Mouse (Mus musculus) E14TG2a.4 (cell line): ENCODE data around the gene Gm614.

ENCODE experiments used
- H3K27me3 ChIP-seq: 2 replicates; pipeline ENCODE4 v1.6.1; 2014; ENCODE audit warnings: low read length, control low read depth; ENCODE audit not compliant: insufficient read depth
- H3K36me3 ChIP-seq: 2 replicates; pipeline ENCODE4 v1.6.1; 2014; ENCODE audit warnings: low read length, control low read depth; ENCODE audit not compliant: insufficient read depth
- H3K4me1 ChIP-seq: replicated peaks from 2 replicates; pipeline ENCODE4 v1.6.1; 2014; ENCODE audit warnings: low read depth, low read length, control low read depth
- H3K4me3 ChIP-seq: replicated peaks from 2 replicates; pipeline ENCODE4 v1.5.1; 2014; ENCODE audit warnings: mild to moderate bottlenecking, low read length
- H3K9me3 ChIP-seq: 2 replicates; pipeline ENCODE4 v1.6.1; 2014; ENCODE audit warnings: low read length, control low read depth
- CTCF ChIP-seq: conservative IDR thresholded peaks from 2 replicates; pipeline ENCODE4 v1.5.1; 2014; ENCODE audit warnings: low read length
- NANOG ChIP-seq: IDR thresholded peaks from 2 replicates; pipeline ENCODE4 v1.6.1; 2014; ENCODE audit warnings: borderline replicate concordance, low read length, mixed read lengths
- POU5F1 ChIP-seq: IDR thresholded peaks from 2 replicates; pipeline ENCODE4 v1.6.1; 2014; ENCODE audit warnings: low read length, borderline replicate concordance

The Gm614 gene

DNA sequence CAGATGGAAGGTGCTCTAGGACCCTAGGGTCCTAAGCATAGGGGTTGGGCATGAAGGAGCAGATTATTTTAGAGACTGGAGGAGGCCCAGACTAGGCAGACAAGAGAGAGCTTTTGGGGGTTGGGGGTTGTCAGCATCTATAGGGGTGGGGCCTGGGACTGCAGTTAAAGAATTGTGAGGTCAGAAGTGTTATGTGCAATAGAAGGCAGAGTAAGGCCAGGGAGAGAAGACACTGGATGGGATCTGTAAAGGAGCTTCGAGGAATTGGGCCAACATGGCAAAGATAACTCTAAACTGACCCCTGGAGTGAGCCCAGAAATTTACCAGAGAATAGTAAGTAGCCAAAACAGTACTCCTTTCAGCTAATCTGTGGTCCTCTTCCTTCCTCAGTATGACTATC, at the start of gene Gm614:
Gene Gm614 (minus strand): TSS at position 101 of the 400 bp plus-strand sequence.
- TF ChIP-seq POU5F1, result no peak
- TF ChIP-seq CTCF, result no peak
- TF ChIP-seq NANOG, result no peak
- Histone ChIP-seq H3K4me1 (peaks cover 46% of the 10 kb centered on the region), H3K27me3 (no peaks in the 10 kb centered on the region), H3K9me3 (no peaks in the 10 kb centered on the region), H3K36me3 (peaks cover 4% of the 10 kb centered on the region; the same call in 1 of the 2 replicates), H3K4me3 (no peak within 1 kb of the TSS)

DNA sequence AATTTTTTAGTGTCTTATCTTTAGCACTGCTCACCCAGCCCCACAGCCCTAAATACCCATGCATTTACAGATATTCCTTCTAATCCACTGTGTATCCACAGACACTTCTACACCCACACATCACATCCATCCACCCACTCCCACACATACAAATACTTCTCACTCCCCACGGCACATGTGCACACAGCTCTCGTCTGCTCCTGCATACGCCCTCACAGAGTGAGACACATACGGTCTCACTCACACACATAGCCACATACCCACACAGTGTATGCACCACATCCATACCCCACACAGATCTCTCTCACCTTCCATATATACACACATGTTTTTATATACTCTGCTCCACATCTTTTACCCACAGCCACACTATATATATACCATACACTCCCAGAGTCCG, 45.5 kb upstream of the Gm614 start:
- TF ChIP-seq CTCF (no peak), NANOG (no peak), POU5F1 (no peak)
- H3K27me3 ChIP-seq, result peaks cover 4% of the 10 kb centered on the region; the same call in 1 of the 2 replicates
- peaks cover 5% of the 10 kb centered on the region; the same call in 1 of the 2 replicates for H3K4me1 ChIP-seq
- no peaks in the 10 kb centered on the region for H3K9me3 ChIP-seq
- no peaks in the 10 kb centered on the region for H3K36me3 ChIP-seq
- H3K4me3 ChIP-seq, result no peak overlapping the region

DNA sequence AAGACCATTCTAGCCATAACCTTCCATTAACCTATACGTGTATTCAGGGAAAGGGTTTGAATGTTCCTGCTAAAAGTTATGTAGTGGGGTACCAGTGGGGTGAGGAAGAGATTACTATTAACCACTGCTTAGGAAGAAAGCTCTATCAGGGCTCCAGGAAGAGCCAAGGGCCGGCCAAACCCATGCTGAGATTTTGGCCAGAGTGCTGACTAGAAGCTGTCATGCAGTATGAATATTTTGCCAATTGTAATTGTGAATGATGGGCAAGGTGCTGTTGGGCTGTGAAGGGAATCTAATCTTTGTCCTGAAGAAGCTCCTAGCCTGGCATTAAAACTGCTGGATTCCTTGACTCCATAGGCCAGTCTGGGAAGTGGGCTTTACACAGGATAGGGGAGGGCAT, 40.9 kb upstream of the Gm614 start:
- Histone ChIP-seq H3K36me3 (no peaks in the 10 kb centered on the region), H3K9me3 (no peaks in the 10 kb centered on the region), H3K27me3 (peaks cover 15% of the 10 kb centered on the region; the same call in 1 of the 2 replicates), H3K4me3 (no peak overlapping the region), H3K4me1 (peaks cover 41% of the 10 kb centered on the region)
- TF ChIP-seq POU5F1, result no peak
- no peak for TF ChIP-seq CTCF
- no peak for TF ChIP-seq NANOG

DNA sequence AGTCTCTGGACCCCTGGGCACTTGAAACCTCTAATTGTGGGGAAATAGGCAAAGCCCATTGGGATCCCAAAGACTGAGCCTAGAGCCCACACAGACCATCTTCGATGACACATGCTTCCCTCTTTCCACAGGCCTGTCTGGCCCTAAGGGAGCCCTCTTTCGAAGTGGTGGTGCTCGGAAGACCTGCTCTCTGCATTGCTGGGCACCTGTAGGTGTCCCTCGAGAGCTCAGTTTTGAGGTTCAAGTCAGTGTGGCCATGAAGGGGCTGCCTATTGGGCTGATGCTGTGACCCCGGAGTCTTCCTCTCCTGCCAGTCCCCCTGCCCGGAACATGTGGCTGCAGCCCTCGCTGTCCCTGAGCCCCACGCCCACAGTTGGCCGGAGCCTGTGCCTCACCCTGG, 37.9 kb upstream of the Gm614 start:
- peaks cover 11% of the 10 kb centered on the region for H3K36me3 ChIP-seq
- no peak overlapping the region for H3K4me3 ChIP-seq
- peaks cover 15% of the 10 kb centered on the region; the same call in 1 of the 2 replicates for H3K27me3 ChIP-seq

DNA sequence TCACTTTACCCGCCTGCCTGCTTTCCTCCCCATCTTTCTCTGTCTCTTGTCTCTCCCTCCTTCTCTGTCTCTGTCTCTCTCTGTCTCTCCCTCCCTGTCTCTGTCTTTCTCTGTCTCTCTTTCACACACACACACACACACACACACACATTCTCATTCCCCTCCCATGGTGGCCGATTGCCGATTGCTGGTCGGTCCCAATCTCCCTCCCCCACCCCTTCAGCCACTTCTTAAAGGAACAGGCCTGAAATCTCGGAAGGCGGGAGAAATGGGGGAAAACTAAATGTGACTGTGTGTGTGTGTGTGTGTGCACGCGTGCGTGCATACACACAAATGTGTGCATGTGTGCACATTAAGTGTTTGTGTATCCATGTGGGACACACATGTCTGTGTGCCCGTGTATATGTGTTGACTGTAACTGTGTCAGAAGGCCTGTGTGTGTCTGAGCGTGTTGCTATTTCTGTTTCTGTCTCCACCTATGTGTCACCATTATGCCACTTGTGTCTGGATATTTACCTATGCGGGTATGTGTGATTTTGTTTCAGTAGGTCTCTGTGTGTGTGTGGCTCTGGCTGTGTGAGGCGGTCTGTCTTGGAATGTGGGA, 36.7 kb upstream of the Gm614 start:
- peaks cover 22% of the 10 kb centered on the region for H3K36me3 ChIP-seq
- H3K9me3 ChIP-seq, result no peaks in the 10 kb centered on the region
- H3K27me3 ChIP-seq, result peaks cover 12% of the 10 kb centered on the region; the same call in 1 of the 2 replicates
- TF ChIP-seq POU5F1 (no peak), NANOG (no peak), CTCF (no peak)
- H3K4me3 ChIP-seq, result no peak overlapping the region
- peaks cover 45% of the 10 kb centered on the region for H3K4me1 ChIP-seq

More for the DNA sequence above, 37.9 kb upstream of the Gm614 start:
- H3K4me1 ChIP-seq, result peaks cover 45% of the 10 kb centered on the region
- no peaks in the 10 kb centered on the region for H3K9me3 ChIP-seq
- TF ChIP-seq CTCF (no peak), NANOG (no peak), POU5F1 (no peak)

DNA sequence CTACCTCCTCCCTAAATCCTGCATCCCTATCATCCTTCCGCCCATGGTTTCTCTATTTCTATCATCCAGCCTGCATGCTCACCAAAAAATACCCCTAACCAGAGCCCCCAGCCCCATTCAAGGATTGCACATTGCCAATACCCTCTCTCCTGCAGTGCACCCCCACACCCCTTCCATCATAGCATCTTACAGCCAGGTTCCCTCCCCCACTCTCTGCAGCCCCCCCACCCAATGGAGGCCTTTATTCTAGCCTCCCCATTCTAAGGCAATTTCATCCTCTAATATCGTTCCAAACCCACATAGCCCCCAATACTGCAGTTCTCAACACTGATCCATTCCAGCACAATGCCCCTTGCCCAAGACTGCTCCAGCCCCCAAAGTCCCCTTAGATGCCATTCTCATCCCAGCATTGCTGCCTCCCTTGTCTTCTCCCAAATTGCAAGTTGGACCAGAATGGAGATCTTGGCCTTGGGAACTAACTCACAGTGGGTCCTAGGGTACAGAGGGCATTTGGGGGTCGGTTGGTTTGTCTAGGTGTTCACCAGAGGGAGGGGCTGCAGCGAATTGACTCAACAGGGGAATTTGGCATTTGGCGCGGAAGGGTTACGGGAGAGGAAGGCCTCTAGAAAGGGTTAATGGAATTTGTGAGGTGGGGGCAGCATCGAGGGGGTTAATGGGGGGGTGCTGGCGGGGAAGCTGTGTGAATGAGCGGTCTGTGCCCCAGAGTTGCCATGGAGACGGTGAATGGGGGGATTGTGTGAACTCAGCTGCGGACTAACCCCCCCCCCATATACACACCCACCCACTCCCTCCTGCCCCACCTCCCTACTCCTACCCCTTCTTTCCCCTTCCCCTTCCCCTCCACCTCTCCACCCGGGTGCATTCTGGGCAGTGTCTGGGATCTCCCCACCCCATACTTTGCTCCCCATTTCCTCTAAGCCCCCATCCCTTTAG, 36.0 kb upstream of the Gm614 start:
- no peak for TF ChIP-seq NANOG
- no peak for TF ChIP-seq POU5F1
- TF ChIP-seq CTCF, result no peak
- peaks cover 29% of the 10 kb centered on the region for H3K36me3 ChIP-seq
- H3K27me3 ChIP-seq, result peaks cover 12% of the 10 kb centered on the region; the same call in 1 of the 2 replicates
- H3K4me1 ChIP-seq, result peaks cover 45% of the 10 kb centered on the region
- no peaks in the 10 kb centered on the region for H3K9me3 ChIP-seq
- peak overlapping the region; percentile 49 for H3K4me3 ChIP-seq

DNA sequence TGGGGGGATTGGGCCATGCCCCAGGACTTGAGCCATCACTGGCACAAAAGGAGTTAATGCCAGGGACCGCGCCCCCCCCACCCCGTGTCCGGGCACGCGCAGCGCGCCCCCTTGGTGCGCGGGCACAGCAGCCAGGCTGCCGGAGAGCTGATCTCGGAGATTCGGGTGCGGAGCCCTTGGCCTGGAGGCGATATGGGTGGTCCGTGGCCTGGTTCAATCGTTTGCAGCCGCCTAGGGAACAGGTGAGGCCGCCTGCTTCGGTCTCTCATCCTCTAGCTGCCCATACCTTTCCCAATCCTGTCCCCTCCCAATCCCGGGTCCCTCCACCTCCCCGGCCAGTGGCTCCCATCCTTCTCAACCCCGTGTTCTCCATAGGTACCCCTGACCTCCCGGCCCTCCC, 35.3 kb upstream of the Gm614 start, which contains the start of gene Nlgn3:
Gene Nlgn3 (plus strand): TSS at position 114 of the 400 bp plus-strand sequence.
- Histone ChIP-seq H3K4me3 (peak within 1 kb of the TSS; percentile 49), H3K9me3 (no peaks in the 10 kb centered on the region), H3K4me1 (peaks cover 38% of the 10 kb centered on the region), H3K36me3 (peaks cover 36% of the 10 kb centered on the region), H3K27me3 (peaks cover 12% of the 10 kb centered on the region; the same call in 1 of the 2 replicates)
- TF ChIP-seq NANOG (no peak), POU5F1 (no peak), CTCF (no peak)

DNA sequence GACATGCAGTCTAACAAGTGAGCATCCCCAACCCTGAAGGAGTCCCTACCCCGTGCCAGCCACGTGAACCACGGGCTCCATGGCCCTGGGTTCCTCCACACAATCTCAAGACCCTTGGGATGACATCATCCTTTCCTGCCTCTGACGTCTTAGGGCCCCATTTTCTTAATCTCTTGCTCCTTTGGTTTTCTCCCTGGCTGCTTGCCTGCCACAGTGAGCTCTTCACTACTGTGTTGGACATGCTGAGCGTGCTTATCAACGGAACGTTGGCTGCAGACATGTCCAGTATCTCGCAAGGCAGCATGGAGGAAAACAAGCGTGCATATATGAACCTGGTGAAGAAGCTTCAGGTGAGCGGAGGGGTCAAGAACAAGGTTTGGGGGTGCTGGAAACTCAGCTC, 26.3 kb upstream of the Gm614 start:
- TF ChIP-seq CTCF (no peak), NANOG (no peak), POU5F1 (no peak)
- Histone ChIP-seq H3K27me3 (no peaks in the 10 kb centered on the region), H3K4me1 (no peaks in the 10 kb centered on the region)

More for the DNA sequence above, 26.3 kb upstream of the Gm614 start:
- Histone ChIP-seq H3K36me3 (peaks cover 99% of the 10 kb centered on the region), H3K9me3 (no peaks in the 10 kb centered on the region), H3K4me3 (no peak overlapping the region)
